Mouse (Mus musculus): ENCODE data around the gene Plekhh3. TPM values are rescaled to one million over a fixed set of nuclear protein-coding genes. Genes with fewer than 3 reads are reported as not detected.
"Not testable (repeated sequence)": the region's sequence is repeated elsewhere in the genome, so short reads cannot be mapped to it uniquely, and the experiment has no call there.

Gene Plekhh3
- total and polyA plus RNA-seq, 2 experiments from 2014 or later, result 10.6 to 23.2 TPM

DNA sequence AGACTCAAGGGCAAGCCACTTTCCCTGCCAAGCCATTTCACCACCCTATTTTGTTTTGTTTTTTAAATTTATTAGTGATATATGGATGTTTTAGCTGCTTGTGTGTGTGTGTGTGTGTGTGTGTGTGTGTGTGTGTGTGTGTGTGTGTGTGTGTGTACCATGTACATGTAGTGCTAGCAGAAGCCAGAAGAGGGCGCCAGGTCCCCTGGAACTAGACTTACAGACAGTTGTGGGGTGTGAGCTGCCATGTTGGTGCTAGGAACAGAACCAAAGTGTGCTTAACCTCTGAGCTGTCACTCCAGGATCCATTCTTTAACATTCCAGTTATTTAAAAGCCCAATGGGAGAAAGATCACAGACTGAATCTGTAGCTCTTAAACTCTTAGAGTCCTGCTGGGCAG lies 44.1 kb downstream of the Plekhh3 start:
- DNase-seq (ENCODE audit: low spot score), result no peak
- H3K9ac ChIP-seq (replicated peaks; ENCODE audit: low read depth, low read length), result no peak overlapping the region

DNA sequence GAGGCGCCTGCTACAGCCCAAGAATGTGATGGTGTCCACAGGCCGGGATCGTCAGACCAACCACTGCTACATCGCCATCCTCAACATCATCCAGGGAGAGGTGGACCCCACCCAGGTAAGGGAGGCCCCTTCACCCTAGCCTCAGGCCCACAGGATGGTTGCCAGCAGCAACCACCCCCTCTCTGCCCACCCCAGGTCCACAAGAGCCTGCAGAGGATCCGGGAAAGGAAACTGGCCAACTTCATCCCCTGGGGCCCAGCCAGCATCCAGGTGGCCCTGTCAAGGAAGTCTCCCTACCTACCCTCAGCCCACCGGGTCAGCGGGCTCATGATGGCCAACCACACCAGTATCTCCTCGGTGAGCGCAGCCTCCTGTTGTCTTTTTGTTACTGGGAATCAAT lies 46.1 kb downstream of the Plekhh3 start:
- not testable (repeated sequence) for ATAC-seq (ENCODE audit: insufficient read depth, low read depth)
- peaks cover 36% of the 10 kb centered on the region for H3K36me3 ChIP-seq (replicated peaks; ENCODE audit: control insufficient read depth, insufficient read depth, low read length)

More for the DNA sequence above, 44.1 kb downstream of the Plekhh3 start:
- peaks cover 8% of the 10 kb centered on the region; the same call in 1 of the 2 replicates for H3K4me1 ChIP-seq (ENCODE audit: control insufficient read depth, insufficient read depth)
- H3K27ac ChIP-seq (ENCODE audit: low read depth), result no peak overlapping the region
- H3K36me3 ChIP-seq (replicated peaks; ENCODE audit: control insufficient read depth, insufficient read depth, low read length), result peaks cover 36% of the 10 kb centered on the region
- TF ChIP-seq EP300 (IDR thresholded peaks at IDR 0.05; ENCODE audit: low read depth) (no peak), CTCF (IDR thresholded peaks at IDR 0.05; ENCODE audit: low read depth) (no peak)
- WGBS, result 61% methylated on average over 1 of the region's 1 CpGs
- no peaks in the 10 kb centered on the region for H3K9me3 ChIP-seq (replicated peaks; ENCODE audit: control insufficient read depth, low read length)
- H3K4me3 ChIP-seq (ENCODE audit: low read depth, low read length), result no peak overlapping the region
- ATAC-seq (ENCODE audit: insufficient read depth, low read depth), result no peak
- H3K27me3 ChIP-seq (ENCODE audit: control insufficient read depth, insufficient read depth, low read length), result no peaks in the 10 kb centered on the region
- H3K4me2 ChIP-seq (ENCODE audit: low read depth, low read length), result no peak overlapping the region

DNA sequence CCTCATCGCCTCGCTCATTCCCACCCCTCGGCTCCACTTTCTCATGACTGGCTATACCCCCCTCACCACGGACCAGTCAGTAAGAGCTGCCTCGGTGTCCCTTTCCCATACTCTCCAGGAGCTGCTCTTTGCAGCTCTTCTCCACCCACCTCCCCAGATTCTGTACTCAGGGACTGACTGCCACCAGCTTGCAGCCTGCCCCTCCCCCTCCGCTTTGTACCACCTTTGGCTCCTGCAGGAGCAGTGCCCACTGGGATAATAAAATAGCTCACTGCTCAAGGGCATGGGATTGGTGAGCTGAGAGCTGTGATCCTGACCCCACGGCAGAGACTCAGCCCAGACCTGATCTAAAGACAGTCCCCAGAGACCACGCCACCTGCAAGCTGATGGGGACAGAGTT lies 46.7 kb downstream of the Plekhh3 start:
- H3K9me3 ChIP-seq (replicated peaks; ENCODE audit: control insufficient read depth, low read length); H3K4me1 ChIP-seq (ENCODE audit: control insufficient read depth, insufficient read depth); H3K9ac ChIP-seq (replicated peaks; ENCODE audit: low read depth, low read length); ATAC-seq (ENCODE audit: insufficient read depth, low read depth); H3K27me3 ChIP-seq (ENCODE audit: control insufficient read depth, insufficient read depth, low read length); H3K4me2 ChIP-seq (ENCODE audit: low read depth, low read length); H3K4me3 ChIP-seq (ENCODE audit: low read depth, low read length); H3K27ac ChIP-seq (ENCODE audit: low read depth); DNase-seq (ENCODE audit: low spot score): not testable (repeated sequence)
- H3K36me3 ChIP-seq (replicated peaks; ENCODE audit: control insufficient read depth, insufficient read depth, low read length), result peaks cover 36% of the 10 kb centered on the region
- 95% methylated on average over 8 of the region's 8 CpGs for WGBS

More for the DNA sequence above, 46.1 kb downstream of the Plekhh3 start:
- WGBS, result 90% methylated on average over 7 of the region's 9 CpGs
- H3K4me3 ChIP-seq (ENCODE audit: low read depth, low read length); H3K27me3 ChIP-seq (ENCODE audit: control insufficient read depth, insufficient read depth, low read length); H3K4me2 ChIP-seq (ENCODE audit: low read depth, low read length); H3K27ac ChIP-seq (ENCODE audit: low read depth); DNase-seq (ENCODE audit: low spot score); H3K9ac ChIP-seq (replicated peaks; ENCODE audit: low read depth, low read length); H3K9me3 ChIP-seq (replicated peaks; ENCODE audit: control insufficient read depth, low read length); H3K4me1 ChIP-seq (ENCODE audit: control insufficient read depth, insufficient read depth): not testable (repeated sequence)

DNA sequence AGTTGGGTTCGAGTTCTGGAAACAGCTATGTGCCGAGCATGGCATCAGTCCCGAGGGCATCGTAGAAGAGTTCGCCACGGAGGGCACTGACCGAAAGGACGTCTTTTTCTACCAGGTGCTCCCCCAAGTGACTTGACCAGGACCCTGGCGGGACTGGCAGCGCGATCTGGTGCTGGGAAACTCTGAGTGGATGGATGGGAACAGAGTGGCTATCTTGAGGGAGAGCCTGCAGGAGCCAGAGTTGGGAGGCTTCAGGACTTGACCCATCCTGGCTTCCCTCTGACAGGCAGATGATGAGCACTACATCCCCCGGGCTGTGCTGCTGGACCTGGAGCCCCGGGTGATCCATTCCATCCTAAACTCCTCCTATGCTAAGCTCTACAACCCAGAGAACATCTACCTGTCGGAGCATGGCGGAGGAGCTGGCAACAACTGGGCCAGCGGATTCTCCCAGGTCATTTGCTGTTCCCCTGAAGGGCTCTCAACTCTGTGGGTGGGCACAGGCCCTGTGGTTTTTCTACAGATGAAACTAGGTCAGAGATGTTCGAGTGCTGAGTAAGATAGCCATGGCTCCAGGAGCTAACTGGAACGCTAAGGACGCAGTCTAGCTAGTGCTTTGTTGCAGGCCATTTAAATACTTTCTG lies 50.5 kb downstream of the Plekhh3 start:
- H3K4me3 ChIP-seq (ENCODE audit: low read depth, low read length), result peak overlapping the region; percentile 74
- no peak for TF ChIP-seq CTCF (IDR thresholded peaks at IDR 0.05; ENCODE audit: low read depth)
- no peak for TF ChIP-seq EP300 (IDR thresholded peaks at IDR 0.05; ENCODE audit: low read depth)
- no peak for DNase-seq (ENCODE audit: low spot score)
- peak overlapping the region; percentile 73 for H3K4me2 ChIP-seq (ENCODE audit: low read depth, low read length)
- peak overlapping the region; percentile 81 for H3K27ac ChIP-seq (ENCODE audit: low read depth)
- peaks cover 24% of the 10 kb centered on the region for H3K4me1 ChIP-seq (ENCODE audit: control insufficient read depth, insufficient read depth)
- peaks cover 24% of the 10 kb centered on the region for H3K36me3 ChIP-seq (replicated peaks; ENCODE audit: control insufficient read depth, insufficient read depth, low read length)
- no peak for ATAC-seq (ENCODE audit: insufficient read depth, low read depth)
- H3K9me3 ChIP-seq (replicated peaks; ENCODE audit: control insufficient read depth, low read length), result no peaks in the 10 kb centered on the region
- peak overlapping the region; percentile 55 for H3K9ac ChIP-seq (replicated peaks; ENCODE audit: low read depth, low read length)
- WGBS, result 19% methylated on average over 19 of the region's 19 CpGs
- H3K27me3 ChIP-seq (ENCODE audit: control insufficient read depth, insufficient read depth, low read length), result no peaks in the 10 kb centered on the region

DNA sequence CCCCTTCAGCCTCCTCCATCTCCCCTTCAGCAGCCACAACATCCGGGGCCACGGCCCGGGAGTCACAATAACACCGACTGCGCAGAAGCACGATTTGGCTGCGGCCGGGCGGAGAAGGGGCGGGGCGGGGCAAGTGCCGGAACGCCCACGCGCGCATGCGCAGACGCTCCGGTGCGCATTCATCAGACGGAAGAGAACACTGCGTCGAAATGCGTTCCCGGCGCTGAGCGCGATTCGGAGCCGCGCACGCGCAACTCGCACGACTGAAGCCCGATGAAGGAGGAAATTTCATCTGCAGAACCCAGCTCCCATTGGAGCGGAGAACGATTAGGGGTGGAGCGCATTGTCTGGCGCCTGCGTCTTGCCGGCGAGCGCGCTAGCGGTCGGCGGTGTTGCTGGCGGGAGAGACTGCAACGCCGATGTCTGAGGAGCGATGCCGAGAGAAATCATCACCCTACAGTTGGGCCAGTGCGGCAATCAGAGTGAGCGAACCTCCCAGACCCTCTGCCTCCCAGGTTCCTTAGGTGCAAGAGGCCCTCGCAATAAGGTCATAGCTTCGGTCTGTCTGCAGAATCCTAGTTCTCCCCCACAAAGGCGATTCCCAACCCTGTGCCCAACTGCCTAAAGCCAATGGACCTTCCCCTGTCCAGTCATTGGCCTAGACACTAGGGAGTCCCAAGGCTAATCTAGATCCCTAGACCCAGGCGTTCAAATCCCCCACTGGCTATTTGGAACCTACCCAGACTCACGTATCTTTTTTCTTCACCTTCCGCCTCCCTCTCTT lies 51.2 kb downstream of the Plekhh3 start, which contains the start of the genes Retreg3 and Tubg1:
Gene Retreg3 (minus strand): TSS at position 133 of the 784 bp plus-strand sequence.
Gene Tubg1 (plus strand): TSS at position 178 of the 784 bp plus-strand sequence.
- H3K4me3 ChIP-seq (ENCODE audit: low read depth, low read length), result peak within 1 kb of the TSS; percentile 74
- H3K4me1 ChIP-seq (ENCODE audit: control insufficient read depth, insufficient read depth), result peaks cover 24% of the 10 kb centered on the region
- DNase-seq (ENCODE audit: low spot score), result peak; percentile 97
- H3K9me3 ChIP-seq (replicated peaks; ENCODE audit: control insufficient read depth, low read length), result no peaks in the 10 kb centered on the region
- H3K9ac ChIP-seq (replicated peaks; ENCODE audit: low read depth, low read length), result peak within 1 kb of the TSS; percentile 88
- H3K36me3 ChIP-seq (replicated peaks; ENCODE audit: control insufficient read depth, insufficient read depth, low read length), result peaks cover 18% of the 10 kb centered on the region
- H3K27ac ChIP-seq (ENCODE audit: low read depth), result peak within 1 kb of the TSS; percentile 89
- TF ChIP-seq EP300 (IDR thresholded peaks at IDR 0.05; ENCODE audit: low read depth), result no peak
- no peak for TF ChIP-seq CTCF (IDR thresholded peaks at IDR 0.05; ENCODE audit: low read depth)
- ATAC-seq (ENCODE audit: insufficient read depth, low read depth), result peak; percentile 97
- H3K27me3 ChIP-seq (ENCODE audit: control insufficient read depth, insufficient read depth, low read length), result no peaks in the 10 kb centered on the region
- under 1% methylated on average over 61 of the region's 61 CpGs for WGBS
- peak within 1 kb of the TSS; percentile 84 for H3K4me2 ChIP-seq (ENCODE audit: low read depth, low read length)
